Mouse (Mus musculus): ENCODE results near the gene Tmco5.
"Not testable (repeated sequence)": the region's sequence is repeated elsewhere in the genome, so short reads cannot be mapped to it uniquely, and the experiment has no call there.

Tmco5 gene

GRCm38 (mm10) chr2:116922580-116923500, 44.3 kb downstream of the Tmco5 start:
- no peak for DNase-seq (ENCODE audit: low spot score)

DNA sequence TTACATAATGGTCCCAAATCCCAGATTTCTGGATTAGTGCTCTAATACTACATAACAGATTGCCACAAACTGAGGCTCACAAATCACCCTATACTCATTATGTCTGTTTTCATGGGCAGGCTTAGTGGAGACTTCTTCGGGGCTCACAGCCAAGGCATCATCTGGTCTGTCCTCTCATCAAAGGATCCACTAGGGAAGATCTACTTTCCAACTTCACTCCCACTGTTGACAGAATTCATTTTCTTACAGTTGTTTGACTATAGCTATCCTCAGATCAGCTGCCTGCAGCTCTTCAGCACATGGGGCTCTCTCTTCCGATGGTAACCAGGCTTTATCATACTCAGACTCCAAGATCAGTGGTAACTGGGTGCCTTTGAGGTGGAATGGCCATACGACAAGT, 45.2 kb downstream of the Tmco5 start:
- no peak for DNase-seq (ENCODE audit: low spot score)

GRCm38 (mm10) chr2:116924292-116924691, 45.8 kb downstream of the Tmco5 start:
- DNase-seq (ENCODE audit: low spot score), result no peak

DNA sequence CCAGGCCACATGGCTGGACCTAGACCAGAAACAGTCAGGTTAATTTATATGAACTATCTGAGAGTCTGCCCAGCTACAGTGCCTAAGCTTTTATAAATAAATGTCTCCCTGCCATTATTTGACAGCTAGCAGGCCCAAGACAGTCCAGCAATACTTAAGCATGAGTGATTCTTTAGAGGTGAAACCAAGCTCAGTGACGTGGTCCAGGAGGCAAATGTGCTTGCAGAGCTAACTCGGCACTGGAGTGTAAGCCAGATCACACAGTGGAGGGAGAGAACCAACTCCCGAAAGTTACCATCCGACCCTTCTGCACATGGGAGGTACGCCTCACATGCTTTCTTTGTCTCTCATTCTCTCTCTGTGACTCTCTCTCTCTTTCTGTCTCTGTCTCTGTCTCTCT, 46.7 kb downstream of the Tmco5 start:
- no peak for DNase-seq (ENCODE audit: low spot score)

- no peak for DNase-seq (ENCODE audit: low spot score)
Measured at GRCm38 (mm10) chr2:116932218-116932617, 53.7 kb downstream of the Tmco5 start.

- not testable (repeated sequence) for DNase-seq (ENCODE audit: low spot score)
Measured at GRCm38 (mm10) chr2:116934236-116934635, 55.7 kb downstream of the Tmco5 start.

- no peak for DNase-seq (ENCODE audit: low spot score)
Measured at GRCm38 (mm10) chr2:116934776-116935175, 56.3 kb downstream of the Tmco5 start.

DNA sequence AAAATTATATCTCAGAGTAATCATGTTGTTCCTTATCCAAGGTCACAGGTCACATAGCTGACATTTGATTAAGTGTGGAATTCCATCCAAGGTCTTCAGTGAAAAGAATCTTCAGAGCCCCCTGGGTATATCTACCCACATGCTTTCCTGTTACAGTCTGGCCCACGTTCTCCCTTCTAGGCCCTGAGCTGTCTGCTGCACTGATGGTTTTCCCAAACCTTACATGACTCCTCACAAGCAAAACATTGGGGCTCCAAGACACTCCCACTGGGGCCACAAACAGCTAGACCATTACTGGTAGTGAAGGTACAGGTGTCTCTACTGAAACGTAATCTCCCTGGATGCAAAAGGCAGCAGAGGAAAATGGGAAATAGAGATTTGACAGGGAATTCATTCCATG, 57.9 kb downstream of the Tmco5 start:
- no peak for DNase-seq (ENCODE audit: low spot score)

DNA sequence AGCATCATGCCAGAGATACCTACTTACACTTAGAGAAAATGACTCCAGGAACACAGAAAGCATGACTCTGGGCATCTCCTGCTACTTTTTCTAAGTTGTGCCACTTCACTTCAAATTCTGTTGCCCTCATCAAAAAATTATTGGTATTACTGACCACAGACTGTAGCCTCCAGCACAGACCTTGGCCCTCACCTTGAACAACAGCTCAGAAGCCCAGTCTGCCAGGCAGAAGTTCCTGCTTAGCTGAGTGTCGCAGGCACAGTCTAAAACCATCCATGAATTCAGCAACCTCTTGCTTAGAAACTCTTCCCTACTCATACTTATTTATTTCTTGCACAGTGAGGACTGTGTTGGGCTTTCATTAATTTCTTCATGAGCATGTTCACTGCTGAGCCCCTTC, 58.7 kb downstream of the Tmco5 start:
- DNase-seq (ENCODE audit: low spot score), result no peak

DNA sequence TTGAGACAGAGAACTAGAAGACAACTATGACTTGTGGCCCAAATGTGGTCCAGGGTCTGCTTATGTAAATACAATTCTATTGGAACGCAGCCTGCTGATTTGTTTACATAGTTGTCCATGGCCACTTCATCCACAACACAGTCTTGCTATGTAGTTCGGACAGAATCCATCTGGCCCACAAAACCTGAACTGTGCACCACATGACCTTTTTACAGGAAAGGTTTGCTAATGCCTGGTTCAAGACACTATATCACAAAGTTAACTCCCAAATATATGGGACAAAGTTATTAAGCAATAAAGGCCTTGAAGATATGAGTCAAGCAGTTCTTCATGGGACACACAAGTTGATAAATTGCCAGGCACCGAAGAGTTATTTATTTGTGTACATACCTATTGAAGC, 63.3 kb downstream of the Tmco5 start:
- no peak for DNase-seq (ENCODE audit: low spot score)
